Mouse (Mus musculus) midbrain, postnatal 0 days (tissue): ENCODE measurements around the gene Rab4a. TPM values are rescaled to one million over a fixed set of nuclear protein-coding genes. Genes with fewer than 3 reads are reported as not detected.
A peak's percentile ranks its signal among the peaks of the same experiment; 100 is the strongest.

Source experiments
- ATAC-seq: fragments of 200-750 bp; cut with Nextera tagmentation; 2 replicates; pipeline ENCODE4 v1.8.0; 2017; ENCODE audit warnings: moderate number of reproducible peaks, mild to moderate bottlenecking, moderate TSS enrichment, moderate library complexity; ENCODE audit not compliant: low FRiP score
- DNase-seq: peaks from one replicate; pipeline ENCODE4 v3.0.0-alpha.2; 2015; ENCODE audit warnings: low spot score
- H3K27ac ChIP-seq: fragments of 300-500 bp; sonication (generic); 2 replicates; pipeline ENCODE4 v1.5.1; 2014; ENCODE audit warnings: low read depth, mild to moderate bottlenecking, low read length, mixed read lengths
- H3K27me3 ChIP-seq: fragments of 300-500 bp; sonication (generic); 2 replicates; pipeline ENCODE4 v1.6.1; 2014; ENCODE audit warnings: low read length, control low read depth, mixed read lengths; ENCODE audit not compliant: insufficient read depth
- H3K36me3 ChIP-seq: fragments of 300-500 bp; sonication (generic); 2 replicates; pipeline ENCODE4 v1.6.1; 2014; ENCODE audit warnings: low read length, control low read depth, mixed read lengths; ENCODE audit not compliant: insufficient read depth
- H3K4me1 ChIP-seq: fragments of 300-500 bp; sonication (generic); 2 replicates; pipeline ENCODE4 v1.6.1; 2014; ENCODE audit warnings: mild to moderate bottlenecking, control low read depth, antibody characterized with exemption, low read length, mixed read lengths; ENCODE audit not compliant: insufficient read depth
- H3K4me2 ChIP-seq: fragments of 300-500 bp; sonication (generic); 2 replicates; pipeline ENCODE4 v1.6.1; 2014; ENCODE audit warnings: low read depth, mild to moderate bottlenecking, low read length, mixed read lengths; ENCODE audit not compliant: poor library complexity, severe bottlenecking
- H3K4me3 ChIP-seq: fragments of 300-500 bp; sonication (generic); 2 replicates; pipeline ENCODE4 v1.5.1; 2014; ENCODE audit warnings: low read depth, mild to moderate bottlenecking, low read length, moderate library complexity
- H3K9ac ChIP-seq: fragments of 300-500 bp; sonication (generic); replicated peaks from 2 replicates; pipeline ENCODE4 v1.6.1; 2014; ENCODE audit warnings: mild to moderate bottlenecking, low read length, moderate library complexity, mixed read lengths; ENCODE audit not compliant: poor library complexity, severe bottlenecking
- H3K9me3 ChIP-seq: fragments of 300-500 bp; sonication (generic); 2 replicates; pipeline ENCODE4 v1.6.1; 2016; ENCODE audit warnings: low read length, control low read depth
- CTCF ChIP-seq: IDR thresholded peaks from 2 replicates; pipeline ENCODE4 v1.5.1; 2016; ENCODE audit warnings: antibody characterized with exemption, mild to moderate bottlenecking
- WGBS: fragments of 180-500 bp; shearing (Covaris S2); extraction: QIAGEN DNeasy Blood & Tissue Kit; methylation state at CpG from one replicate; pipeline ENCODE4 v1.1.7; 2014; 5-methylcytosine and 5-hydroxymethylcytosine counted together
- polyA plus RNA-seq: library from polyadenylated mRNA; unstranded; fragments of >200 nt; fragmentation: Nextera tagmentation; extraction: Ambion mirVana; gene quantifications from 2 replicates; pipeline ENCODE4 v1.2.1, GENCODE M21; 2015
- total RNA-seq: library from RNA; depleted of rRNA; stranded (reverse); fragments of >200 nt; gene quantifications from 2 replicates; pipeline ENCODE4 v1.2.3, GENCODE M21; 2014

The Rab4a gene
- total and polyA plus RNA-seq, 2 experiments from 2014 or later = 59.8 to 97.7 TPM

- H3K27me3 ChIP-seq = no peaks in the 10 kb centered on the region
- no peak overlapping the region for H3K27ac ChIP-seq
- H3K4me2 ChIP-seq = no peak overlapping the region
- DNase-seq = no peak
- H3K4me3 ChIP-seq = no peak overlapping the region
- TF ChIP-seq CTCF = no peak
- ATAC-seq = no peak
- WGBS = 95% methylated on average over 19 of the region's 19 CpGs
- peaks cover 10% of the 10 kb centered on the region; the same call in 1 of the 2 replicates for H3K36me3 ChIP-seq
- no peak overlapping the region for H3K9ac ChIP-seq
- H3K9me3 ChIP-seq = no peaks in the 10 kb centered on the region
- no peaks in the 10 kb centered on the region for H3K4me1 ChIP-seq
Measured at GRCm38 (mm10) chr8:123819683-123820610, 14.2 kb downstream of the Rab4a start.

GRCm38 (mm10) chr8:123820780-123821179 is 15.0 kb downstream of the Rab4a start:
- no peaks in the 10 kb centered on the region for H3K27me3 ChIP-seq
- H3K27ac ChIP-seq = no peak overlapping the region
- ATAC-seq (no peak), DNase-seq (no peak)
- H3K36me3 ChIP-seq = peaks cover 14% of the 10 kb centered on the region
- WGBS = 96% methylated on average over 6 of the region's 6 CpGs
- no peak overlapping the region for H3K9ac ChIP-seq
- H3K4me2 ChIP-seq = no peak overlapping the region
- no peaks in the 10 kb centered on the region for H3K9me3 ChIP-seq
- no peak for TF ChIP-seq CTCF
- H3K4me1 ChIP-seq = no peaks in the 10 kb centered on the region
- H3K4me3 ChIP-seq = no peak overlapping the region

- H3K9me3 ChIP-seq = no peaks in the 10 kb centered on the region
- no peak overlapping the region for H3K4me2 ChIP-seq
Measured at GRCm38 (mm10) chr8:123823111-123823510, 17.3 kb downstream of the Rab4a start.

DNA sequence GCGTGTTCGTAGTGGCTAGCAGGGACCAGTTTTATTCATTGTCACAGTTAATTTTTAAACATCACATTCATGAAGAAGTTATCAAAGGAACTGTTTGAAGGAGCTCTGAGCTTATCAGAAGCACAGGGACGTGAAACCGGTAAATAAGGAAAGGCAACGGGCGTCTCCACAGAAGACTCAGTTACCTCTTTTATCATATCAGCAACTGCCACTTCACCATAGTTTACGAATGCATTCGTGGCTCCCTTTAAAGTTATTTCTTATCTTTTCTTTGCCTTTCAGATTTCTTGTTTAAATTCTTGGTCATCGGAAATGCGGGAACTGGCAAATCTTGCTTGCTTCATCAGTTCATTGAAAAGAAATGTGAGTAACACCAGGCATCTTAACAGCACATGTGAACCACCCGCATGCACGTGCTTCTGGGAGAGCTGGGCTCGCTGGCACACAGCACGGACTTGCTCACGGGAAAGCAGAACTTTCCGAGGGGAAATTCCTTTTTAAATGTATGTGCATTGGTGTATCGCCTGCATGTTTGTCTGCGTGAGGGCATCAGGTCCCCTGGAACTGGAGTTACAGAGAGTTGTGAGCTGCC is 17.8 kb downstream of the Rab4a start:
- no peak overlapping the region for H3K4me3 ChIP-seq
- no peaks in the 10 kb centered on the region for H3K4me1 ChIP-seq
- H3K9ac ChIP-seq = no peak overlapping the region
- TF ChIP-seq CTCF = no peak
- H3K36me3 ChIP-seq = peaks cover 28% of the 10 kb centered on the region
- H3K9me3 ChIP-seq = no peaks in the 10 kb centered on the region
- H3K27me3 ChIP-seq = no peaks in the 10 kb centered on the region
- H3K4me2 ChIP-seq = no peak overlapping the region
- no peak overlapping the region for H3K27ac ChIP-seq
- DNase-seq (no peak), ATAC-seq (no peak)
- 95% methylated on average over 18 of the region's 18 CpGs for WGBS

More at GRCm38 (mm10) chr8:123823111-123823510, 17.3 kb downstream of the Rab4a start:
- DNase-seq = no peak
- Histone ChIP-seq H3K9ac (no peak overlapping the region), H3K4me3 (no peak overlapping the region), H3K4me1 (no peaks in the 10 kb centered on the region), H3K27me3 (no peaks in the 10 kb centered on the region), H3K36me3 (peaks cover 23% of the 10 kb centered on the region), H3K27ac (no peak overlapping the region)
- TF ChIP-seq CTCF = peak; percentile 43
- ATAC-seq = no peak
- 92% methylated on average over 10 of the region's 10 CpGs for WGBS

DNA sequence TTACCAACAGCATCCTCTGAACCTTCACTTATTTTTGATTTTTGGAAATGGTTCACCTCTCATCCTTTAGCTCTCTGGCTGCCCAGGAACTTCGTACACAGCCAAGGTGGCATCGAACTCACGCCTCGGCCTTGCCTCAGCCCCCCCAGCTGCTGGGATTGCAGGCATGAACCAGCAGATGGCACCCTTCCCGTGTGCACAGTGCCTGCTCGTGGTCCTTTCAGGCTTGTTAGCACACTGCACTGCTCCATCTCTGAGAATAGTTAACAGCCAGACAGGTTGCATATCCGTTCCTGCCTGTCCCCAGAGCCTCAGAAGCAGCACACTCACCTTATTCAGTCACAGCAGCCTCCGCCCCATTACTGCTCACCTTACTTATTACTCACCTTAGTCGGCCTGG is 20.2 kb downstream of the Rab4a start:
- 0 out of 2 replicates have a peak, but pooled peaks have one; percentile 16 for ATAC-seq
- H3K9ac ChIP-seq = no peak overlapping the region
- H3K4me1 ChIP-seq = no peaks in the 10 kb centered on the region
- TF ChIP-seq CTCF = peak; percentile 72
- no peaks in the 10 kb centered on the region for H3K9me3 ChIP-seq
- no peak overlapping the region for H3K4me2 ChIP-seq
- no peak overlapping the region for H3K4me3 ChIP-seq
- peaks cover 47% of the 10 kb centered on the region for H3K36me3 ChIP-seq
- H3K27me3 ChIP-seq = no peaks in the 10 kb centered on the region
- 71% methylated on average over 9 of the region's 9 CpGs for WGBS
- H3K27ac ChIP-seq = no peak overlapping the region
- peak; percentile 63 for DNase-seq

DNA sequence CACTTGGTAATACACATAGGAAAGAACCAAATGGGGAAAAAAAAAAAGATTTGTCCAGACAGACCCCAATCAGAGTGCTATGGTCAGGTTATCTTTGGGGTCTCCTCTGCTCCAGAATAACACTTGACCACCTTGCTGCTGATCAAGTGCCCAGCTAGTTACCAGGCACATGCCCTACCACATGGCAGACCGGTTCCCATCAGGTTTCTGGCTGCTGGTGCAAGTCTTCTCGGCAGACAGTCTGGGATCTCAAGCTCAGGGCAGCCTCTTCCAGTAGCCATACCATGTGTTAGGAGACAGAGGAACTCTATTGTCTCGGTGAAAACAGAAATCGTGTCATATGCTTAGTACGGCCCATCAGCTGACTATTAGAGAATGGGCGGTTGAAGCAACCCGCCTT is 21.0 kb downstream of the Rab4a start:
- no peaks in the 10 kb centered on the region for H3K27me3 ChIP-seq
- 94% methylated on average over 7 of the region's 7 CpGs for WGBS
- H3K4me1 ChIP-seq = no peaks in the 10 kb centered on the region
- ATAC-seq (no peak), DNase-seq (no peak)
- H3K9me3 ChIP-seq = no peaks in the 10 kb centered on the region
- H3K36me3 ChIP-seq = peaks cover 47% of the 10 kb centered on the region
- no peak overlapping the region for H3K9ac ChIP-seq
- TF ChIP-seq CTCF = no peak
- H3K4me3 ChIP-seq = no peak overlapping the region
- no peak overlapping the region for H3K27ac ChIP-seq
- no peak overlapping the region for H3K4me2 ChIP-seq
